Mouse (Mus musculus): ENCODE data around the gene Pa2g4. TPM values are rescaled to one million over a fixed set of nuclear protein-coding genes. Genes with fewer than 3 reads are reported as not detected.
A peak's percentile ranks its signal among the peaks of the same experiment; 100 is the strongest.

The Pa2g4 gene
- polyA plus RNA-seq, 1 experiment from 2014 or later = 194 TPM

DNA sequence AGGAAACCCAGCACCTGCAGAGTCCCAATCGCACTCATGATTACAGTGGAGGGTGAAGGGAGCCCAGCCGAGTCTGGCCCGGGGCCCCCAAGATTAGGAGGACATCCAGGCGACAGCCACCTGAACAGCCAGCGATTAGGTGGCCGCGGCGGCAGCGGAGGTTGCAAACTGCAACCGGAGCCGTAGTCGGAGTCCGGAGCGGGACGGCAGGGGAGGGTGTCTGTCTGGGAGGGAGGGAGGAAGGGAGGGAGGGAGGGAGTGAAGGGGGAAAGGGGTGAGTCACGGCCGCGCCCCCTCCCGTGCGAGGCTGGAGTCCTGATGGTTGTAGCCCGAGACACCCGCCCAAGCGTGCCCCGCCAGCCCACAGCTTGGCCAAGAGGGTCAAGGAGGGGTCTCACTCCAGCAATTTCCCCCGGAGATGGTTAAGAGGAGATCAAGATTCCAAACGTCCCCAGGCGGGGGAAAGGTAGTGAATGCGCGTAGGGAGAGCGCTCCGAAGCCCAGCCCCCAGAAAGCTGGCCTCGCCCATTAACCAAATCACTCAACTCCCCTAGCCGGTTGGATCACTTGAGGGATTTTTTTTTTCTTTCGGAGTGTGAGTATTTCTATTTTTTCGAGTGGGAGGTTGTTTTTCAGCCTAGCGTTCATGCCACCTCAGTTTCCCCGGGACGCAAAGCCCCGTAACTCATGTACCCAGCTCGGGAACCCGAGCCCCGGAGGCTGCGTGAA lies 23.8 kb upstream of the Pa2g4 start, which contains the start of gene Erbb3:
Gene Erbb3 (minus strand): TSS at position 189 of the 729 bp plus-strand sequence.
- no peaks in the 10 kb centered on the region for H3K9me3 ChIP-seq
- H3K27me3 ChIP-seq = peaks cover 39% of the 10 kb centered on the region
- H3K9ac ChIP-seq = peak within 1 kb of the TSS; percentile 56
- no peaks in the 10 kb centered on the region for H3K36me3 ChIP-seq
- H3K4me3 ChIP-seq = peak within 1 kb of the TSS; percentile 64
- peak within 1 kb of the TSS; percentile 96 for H3K27ac ChIP-seq
- peaks cover 26% of the 10 kb centered on the region for H3K4me1 ChIP-seq
- WGBS = under 1% methylated on average over 43 of the region's 43 CpGs
- ATAC-seq (ENCODE audit: borderline replicate concordance, extremely low read depth, low FRiP score, low TSS enrichment) = peak; percentile 71
- H3K4me2 ChIP-seq = peak within 1 kb of the TSS; percentile 92

GRCm38 (mm10) chr10:128588775-128589463 lies 23.1 kb upstream of the Pa2g4 start:
- peak overlapping the region; percentile 56 for H3K9ac ChIP-seq
- 0 out of 2 replicates have a peak, but pooled peaks have one; percentile 6 for ATAC-seq (ENCODE audit: borderline replicate concordance, extremely low read depth, low FRiP score, low TSS enrichment)
- WGBS = 1% methylated on average over 23 of the region's 23 CpGs
- peak overlapping the region; percentile 64 for H3K4me3 ChIP-seq
- H3K4me2 ChIP-seq = peak overlapping the region; percentile 92
- H3K27me3 ChIP-seq = peaks cover 40% of the 10 kb centered on the region
- peaks cover 26% of the 10 kb centered on the region for H3K4me1 ChIP-seq
- H3K27ac ChIP-seq = peak overlapping the region; percentile 96
- no peaks in the 10 kb centered on the region for H3K36me3 ChIP-seq
- H3K9me3 ChIP-seq = no peaks in the 10 kb centered on the region

DNA sequence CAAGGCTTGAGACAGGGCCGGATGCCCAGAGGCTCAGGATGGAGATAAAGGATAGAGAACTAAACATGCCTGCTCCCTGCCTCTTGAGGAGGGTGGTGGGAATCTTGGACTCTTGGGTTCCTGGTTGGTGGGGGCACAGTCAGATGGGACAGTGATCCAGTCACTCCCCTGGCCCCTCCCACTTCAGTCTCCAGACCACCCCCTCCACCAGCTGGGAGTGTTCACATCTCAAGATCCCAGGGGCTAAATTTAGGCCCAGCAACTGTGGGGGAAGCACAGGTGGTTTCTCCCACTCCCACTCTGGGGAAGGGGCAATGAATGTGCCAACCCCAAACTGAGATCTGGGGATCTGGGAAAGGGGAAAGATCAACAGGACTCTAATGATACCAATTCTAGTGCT lies 22.3 kb upstream of the Pa2g4 start:
- Histone ChIP-seq H3K27ac (peak overlapping the region; percentile 96), H3K4me2 (peak overlapping the region; percentile 92), H3K27me3 (peaks cover 42% of the 10 kb centered on the region), H3K9me3 (no peaks in the 10 kb centered on the region), H3K36me3 (no peaks in the 10 kb centered on the region), H3K4me1 (peaks cover 34% of the 10 kb centered on the region), H3K9ac (peak overlapping the region; percentile 56; the same call in 1 of the 2 replicates), H3K4me3 (peak overlapping the region; percentile 64)
- WGBS = 7% methylated on average over 1 of the region's 1 CpGs
- ATAC-seq (ENCODE audit: borderline replicate concordance, extremely low read depth, low FRiP score, low TSS enrichment) = no peak

GRCm38 (mm10) chr10:128587697-128588096 lies 21.9 kb upstream of the Pa2g4 start:
- ATAC-seq (ENCODE audit: borderline replicate concordance, extremely low read depth, low FRiP score, low TSS enrichment) = no peak
- 0 out of 2 replicates have a peak overlapping the region, but pooled peaks have one; percentile 56 for H3K9ac ChIP-seq

GRCm38 (mm10) chr10:128587120-128587519 lies 21.3 kb upstream of the Pa2g4 start:
- Histone ChIP-seq H3K9ac (0 out of 2 replicates have a peak overlapping the region, but pooled peaks have one; percentile 3), H3K27ac (peak overlapping the region; percentile 96), H3K9me3 (no peaks in the 10 kb centered on the region), H3K36me3 (no peaks in the 10 kb centered on the region), H3K4me3 (peak overlapping the region; percentile 64), H3K4me2 (peak overlapping the region; percentile 92), H3K4me1 (peaks cover 41% of the 10 kb centered on the region), H3K27me3 (peaks cover 45% of the 10 kb centered on the region)
- ATAC-seq (ENCODE audit: borderline replicate concordance, extremely low read depth, low FRiP score, low TSS enrichment) = no peak
- 27% methylated on average over 4 of the region's 4 CpGs for WGBS

More at GRCm38 (mm10) chr10:128587697-128588096, 21.9 kb upstream of the Pa2g4 start:
- H3K4me1 ChIP-seq = peaks cover 38% of the 10 kb centered on the region
- WGBS = 34% methylated on average over 8 of the region's 8 CpGs
- H3K27me3 ChIP-seq = peaks cover 45% of the 10 kb centered on the region
- H3K4me2 ChIP-seq = peak overlapping the region; percentile 92
- H3K9me3 ChIP-seq = no peaks in the 10 kb centered on the region
- peak overlapping the region; percentile 64 for H3K4me3 ChIP-seq
- no peaks in the 10 kb centered on the region for H3K36me3 ChIP-seq
- H3K27ac ChIP-seq = peak overlapping the region; percentile 96

- peaks cover 45% of the 10 kb centered on the region for H3K27me3 ChIP-seq
- no peak for ATAC-seq (ENCODE audit: borderline replicate concordance, extremely low read depth, low FRiP score, low TSS enrichment)
- peak overlapping the region; percentile 92 for H3K4me2 ChIP-seq
- peaks cover 41% of the 10 kb centered on the region for H3K4me1 ChIP-seq
- no peaks in the 10 kb centered on the region for H3K36me3 ChIP-seq
- 0 out of 2 replicates have a peak overlapping the region, but pooled peaks have one; percentile 3 for H3K9ac ChIP-seq
- peak overlapping the region; percentile 64 for H3K4me3 ChIP-seq
- peak overlapping the region; percentile 96 for H3K27ac ChIP-seq
- no peaks in the 10 kb centered on the region for H3K9me3 ChIP-seq
- 5% methylated on average over 1 of the region's 1 CpGs for WGBS
Measured at GRCm38 (mm10) chr10:128586546-128586945, 20.8 kb upstream of the Pa2g4 start.

DNA sequence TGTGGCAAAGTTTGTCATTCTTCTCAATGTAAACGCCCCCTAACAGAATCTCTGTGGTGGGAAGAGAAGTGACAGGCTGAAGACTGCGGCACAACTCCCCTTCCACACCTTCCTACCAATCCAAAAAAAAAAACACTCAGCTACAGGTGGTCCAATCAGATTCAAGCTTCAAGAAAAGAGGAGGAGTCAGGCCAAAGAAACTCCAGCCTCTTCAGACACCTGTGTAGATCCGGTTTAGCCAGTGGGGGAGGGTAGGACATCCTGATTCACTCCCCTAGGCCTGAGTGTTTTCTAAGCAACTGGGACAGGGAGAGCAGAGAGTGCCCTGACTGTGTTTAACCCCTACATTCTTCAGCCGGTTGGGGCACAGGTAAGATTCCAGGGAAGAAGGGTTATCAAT lies 18.6 kb upstream of the Pa2g4 start:
- WGBS = 7% methylated on average over 4 of the region's 4 CpGs
- Histone ChIP-seq H3K9ac (no peak overlapping the region), H3K9me3 (no peaks in the 10 kb centered on the region), H3K4me3 (peak overlapping the region; percentile 7; the same call in 1 of the 2 replicates), H3K27me3 (peaks cover 38% of the 10 kb centered on the region), H3K4me1 (peaks cover 34% of the 10 kb centered on the region), H3K27ac (peak overlapping the region; percentile 81), H3K4me2 (peak overlapping the region; percentile 35), H3K36me3 (0 out of 2 replicates have a peak, but pooled peaks cover 4% of the 10 kb centered on the region)
- peak; percentile 58; the same call in 1 of the 2 replicates for ATAC-seq (ENCODE audit: borderline replicate concordance, extremely low read depth, low FRiP score, low TSS enrichment)

GRCm38 (mm10) chr10:128583644-128584043 lies 17.9 kb upstream of the Pa2g4 start:
- peak overlapping the region; percentile 81 for H3K27ac ChIP-seq
- no peaks in the 10 kb centered on the region for H3K9me3 ChIP-seq
- H3K27me3 ChIP-seq = peaks cover 31% of the 10 kb centered on the region
- peak overlapping the region; percentile 26 for H3K9ac ChIP-seq
- peak overlapping the region; percentile 27 for H3K4me2 ChIP-seq
- H3K36me3 ChIP-seq = 0 out of 2 replicates have a peak, but pooled peaks cover 7% of the 10 kb centered on the region
- peak; percentile 75 for ATAC-seq (ENCODE audit: borderline replicate concordance, extremely low read depth, low FRiP score, low TSS enrichment)
- H3K4me3 ChIP-seq = no peak overlapping the region
- WGBS = 20% methylated on average over 7 of the region's 7 CpGs
- peaks cover 34% of the 10 kb centered on the region for H3K4me1 ChIP-seq

- 75% methylated on average over 4 of the region's 4 CpGs for WGBS
- Histone ChIP-seq H3K4me3 (no peak overlapping the region), H3K27ac (no peak overlapping the region), H3K9ac (no peak overlapping the region), H3K36me3 (peaks cover 20% of the 10 kb centered on the region), H3K27me3 (peaks cover 8% of the 10 kb centered on the region; the same call in 1 of the 2 replicates), H3K4me1 (peaks cover 15% of the 10 kb centered on the region), H3K9me3 (no peaks in the 10 kb centered on the region), H3K4me2 (no peak overlapping the region)
- no peak for ATAC-seq (ENCODE audit: borderline replicate concordance, extremely low read depth, low FRiP score, low TSS enrichment)
Measured at GRCm38 (mm10) chr10:128579731-128580130, 13.9 kb upstream of the Pa2g4 start.

DNA sequence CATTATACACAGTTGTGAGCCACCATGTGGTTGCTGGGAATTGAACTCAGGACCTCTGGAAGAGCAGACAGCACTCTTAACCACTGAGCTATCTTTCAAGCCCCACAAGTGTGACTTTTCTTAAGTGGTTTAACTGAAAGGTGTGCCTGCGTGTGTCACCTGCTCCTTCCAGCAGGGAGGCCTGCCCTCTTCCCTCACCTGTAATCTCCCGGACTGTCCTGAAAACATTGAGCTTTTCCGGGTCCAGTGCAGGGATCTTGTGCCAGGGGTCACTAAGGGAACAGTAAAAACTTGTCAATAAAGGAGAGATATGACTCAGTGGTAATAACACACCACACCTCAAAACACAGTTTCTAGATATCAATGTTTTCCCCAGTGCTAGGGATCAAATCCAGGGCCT lies 13.5 kb upstream of the Pa2g4 start:
- Histone ChIP-seq H3K4me3 (no peak overlapping the region), H3K4me1 (peaks cover 15% of the 10 kb centered on the region), H3K4me2 (no peak overlapping the region), H3K27ac (no peak overlapping the region), H3K27me3 (peaks cover 5% of the 10 kb centered on the region; the same call in 1 of the 2 replicates), H3K9ac (no peak overlapping the region), H3K9me3 (no peaks in the 10 kb centered on the region), H3K36me3 (peaks cover 20% of the 10 kb centered on the region)
- ATAC-seq (ENCODE audit: borderline replicate concordance, extremely low read depth, low FRiP score, low TSS enrichment) = no peak
- 73% methylated on average over 3 of the region's 3 CpGs for WGBS

DNA sequence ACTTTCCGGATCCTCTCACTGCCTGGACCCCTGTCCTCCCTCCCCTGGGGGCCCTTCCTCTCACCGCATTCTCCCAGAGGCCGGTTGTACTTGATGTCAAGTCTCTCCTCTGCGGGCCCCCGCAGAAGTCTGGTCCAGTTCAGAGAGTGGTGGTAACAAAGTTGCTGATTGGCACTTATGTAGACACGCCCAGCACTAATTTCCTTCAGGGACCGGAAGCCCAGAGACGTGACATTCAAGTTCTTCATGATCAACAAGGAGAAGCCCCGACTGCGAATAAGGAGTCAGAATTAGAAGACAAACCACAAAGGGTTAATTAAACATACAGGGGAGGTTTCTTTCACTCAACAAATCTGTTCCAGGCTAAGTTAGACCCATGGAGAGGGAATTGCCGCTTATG lies 12.5 kb upstream of the Pa2g4 start:
- Histone ChIP-seq H3K27ac (no peak overlapping the region), H3K4me3 (no peak overlapping the region), H3K4me1 (peaks cover 9% of the 10 kb centered on the region), H3K9me3 (no peaks in the 10 kb centered on the region), H3K27me3 (peaks cover 5% of the 10 kb centered on the region; the same call in 1 of the 2 replicates), H3K9ac (no peak overlapping the region), H3K36me3 (peaks cover 22% of the 10 kb centered on the region), H3K4me2 (no peak overlapping the region)
- ATAC-seq (ENCODE audit: borderline replicate concordance, extremely low read depth, low FRiP score, low TSS enrichment) = no peak
- WGBS = 68% methylated on average over 11 of the region's 11 CpGs

Data from lung, embryonic 15.5 days (tissue).